Mouse (Mus musculus) hindbrain, embryonic 16.5 days (tissue): ENCODE measurements around the gene Rassf7. TPM values are rescaled to one million over a fixed set of nuclear protein-coding genes. Genes with fewer than 3 reads are reported as not detected.

Source experiments
- ATAC-seq: fragments of 200-750 bp; cut with Nextera tagmentation; 2 replicates; pipeline ENCODE4 v1.8.0; 2017; ENCODE audit warnings: moderate TSS enrichment, moderate library complexity
- H3K27ac ChIP-seq: fragments of 300-500 bp; sonication (generic); 2 replicates; pipeline ENCODE4 v1.5.1; 2014; ENCODE audit warnings: low read depth, mild to moderate bottlenecking, control low read depth, low read length, moderate library complexity
- H3K27me3 ChIP-seq: fragments of 300-500 bp; sonication (generic); replicated peaks from 2 replicates; pipeline ENCODE4 v1.6.1; 2014; ENCODE audit warnings: low read length; ENCODE audit not compliant: control insufficient read depth, insufficient read depth
- H3K36me3 ChIP-seq: fragments of 300-500 bp; sonication (generic); 2 replicates; pipeline ENCODE4 v1.6.1; 2014; ENCODE audit warnings: mild to moderate bottlenecking, low read length, moderate library complexity, mixed read lengths; ENCODE audit not compliant: control insufficient read depth, insufficient read depth
- H3K4me1 ChIP-seq: fragments of 300-500 bp; sonication (generic); 2 replicates; pipeline ENCODE4 v1.6.1; 2014; ENCODE audit warnings: low read depth, low read length; ENCODE audit not compliant: control insufficient read depth, insufficient read depth
- H3K4me2 ChIP-seq: fragments of 300-500 bp; sonication (generic); 2 replicates; pipeline ENCODE4 v1.6.1; 2014; ENCODE audit warnings: mild to moderate bottlenecking, low read length, control low read depth, moderate library complexity
- H3K4me3 ChIP-seq: fragments of 300-500 bp; sonication (generic); 2 replicates; pipeline ENCODE4 v1.5.1; 2014; ENCODE audit warnings: mild to moderate bottlenecking, low read length, control low read depth, moderate library complexity
- H3K9ac ChIP-seq: fragments of 300-500 bp; sonication (generic); 2 replicates; pipeline ENCODE4 v1.6.1; 2014; ENCODE audit warnings: low read depth, mild to moderate bottlenecking, control low read depth, low read length, moderate library complexity
- H3K9me3 ChIP-seq: fragments of 300-500 bp; sonication (generic); 2 replicates; pipeline ENCODE4 v1.6.1; 2014; ENCODE audit warnings: mild to moderate bottlenecking, low read length, moderate library complexity; ENCODE audit not compliant: control insufficient read depth
- WGBS: fragments of 180-500 bp; shearing (Covaris S2); extraction: QIAGEN DNeasy Blood & Tissue Kit; methylation state at CpG from one replicate; pipeline ENCODE4 v1.1.7; 2014; 5-methylcytosine and 5-hydroxymethylcytosine counted together
- polyA plus RNA-seq: library from polyadenylated mRNA; unstranded; fragments of >200 nt; fragmentation: Nextera tagmentation; extraction: Ambion mirVana; gene quantifications from 2 replicates; pipeline ENCODE4 v1.2.1, GENCODE M21; 2015

The Rassf7 gene
- polyA plus RNA-seq, 1 experiment from 2014 or later: 22.8 TPM

DNA sequence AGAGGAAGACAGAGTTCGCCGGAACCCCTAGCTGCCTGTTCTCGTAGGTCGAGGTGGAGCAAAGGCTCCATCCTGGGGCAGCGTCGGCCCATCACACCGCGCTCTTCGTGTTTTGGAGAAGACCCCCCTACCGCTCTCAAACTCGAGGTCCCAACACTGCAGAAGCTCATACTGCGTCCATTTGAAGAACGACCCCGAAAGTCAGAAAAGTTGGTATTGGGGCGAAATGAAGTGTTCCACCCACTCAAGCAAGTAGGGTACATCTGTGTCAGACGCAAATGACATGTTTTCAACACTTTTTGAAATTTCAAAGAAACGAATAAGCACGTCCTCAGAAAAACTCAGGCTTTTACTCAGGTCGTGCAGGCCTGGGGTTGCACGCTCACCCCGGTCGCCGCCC is 21.3 kb upstream of the Rassf7 start:
- 0% methylated on average over 23 of the region's 23 CpGs for WGBS

GRCm38 (mm10) chr7:141194830-141195229 is 20.8 kb upstream of the Rassf7 start:
- Histone ChIP-seq H3K4me1 (peaks cover 19% of the 10 kb centered on the region), H3K4me2 (peak overlapping the region; percentile 99), H3K9ac (peak overlapping the region; percentile 71), H3K36me3 (peaks cover 21% of the 10 kb centered on the region), H3K27ac (peak overlapping the region; percentile 82), H3K4me3 (peak overlapping the region; percentile 69), H3K9me3 (no peaks in the 10 kb centered on the region), H3K27me3 (no peaks in the 10 kb centered on the region)
- peak; percentile 40; the same call in 1 of the 2 replicates for ATAC-seq
- WGBS: under 1% methylated on average over 28 of the region's 28 CpGs

More for the DNA sequence above, 21.3 kb upstream of the Rassf7 start:
- peak overlapping the region; percentile 71 for H3K9ac ChIP-seq
- peaks cover 23% of the 10 kb centered on the region for H3K36me3 ChIP-seq
- H3K9me3 ChIP-seq: no peaks in the 10 kb centered on the region
- no peaks in the 10 kb centered on the region for H3K27me3 ChIP-seq
- H3K27ac ChIP-seq: peak overlapping the region; percentile 82
- peaks cover 19% of the 10 kb centered on the region for H3K4me1 ChIP-seq
- H3K4me3 ChIP-seq: peak overlapping the region; percentile 69
- 0 out of 2 replicates have a peak, but pooled peaks have one; percentile 0 for ATAC-seq
- H3K4me2 ChIP-seq: peak overlapping the region; percentile 99

- Histone ChIP-seq H3K4me2 (no peak overlapping the region; the same call in 1 of the 2 replicates), H3K9ac (no peak overlapping the region), H3K9me3 (no peaks in the 10 kb centered on the region), H3K27me3 (no peaks in the 10 kb centered on the region), H3K4me3 (no peak overlapping the region), H3K36me3 (peaks cover 12% of the 10 kb centered on the region), H3K27ac (no peak overlapping the region), H3K4me1 (peaks cover 19% of the 10 kb centered on the region)
- WGBS: 98% methylated on average over 2 of the region's 2 CpGs
- ATAC-seq: no peak
Observed at GRCm38 (mm10) chr7:141195754-141196153, 19.9 kb upstream of the Rassf7 start.

DNA sequence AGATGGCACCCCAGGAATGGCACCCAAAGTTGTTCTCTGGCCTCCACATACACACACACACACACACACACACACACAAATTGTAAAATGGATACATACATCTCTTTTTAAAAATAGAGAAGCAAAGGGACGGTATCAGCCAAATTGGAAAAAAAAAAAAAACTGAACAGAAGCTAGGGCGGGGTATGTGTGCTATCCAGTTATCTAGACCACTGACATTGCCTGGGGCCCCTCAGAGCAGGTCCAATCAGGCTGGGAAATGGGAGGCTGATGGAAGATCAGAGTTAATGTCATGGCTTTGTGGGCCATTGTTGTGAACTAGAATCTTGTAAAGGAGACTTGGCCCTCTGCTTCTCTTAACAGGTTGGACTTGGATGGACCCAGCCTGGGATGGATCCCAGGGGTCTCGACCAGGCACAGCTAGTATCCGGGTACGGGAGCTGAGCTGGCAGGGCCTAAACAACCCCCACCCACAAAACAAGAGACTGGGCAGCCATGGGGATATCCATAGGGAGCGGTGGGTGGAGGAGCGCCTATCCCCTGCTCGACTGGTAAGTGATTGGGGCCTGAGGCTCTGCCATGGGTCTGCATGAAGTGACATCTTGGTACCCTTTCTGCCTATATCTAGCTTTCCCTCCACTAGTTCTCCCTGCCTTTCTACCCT is 18.9 kb upstream of the Rassf7 start:
- no peak overlapping the region for H3K4me2 ChIP-seq
- H3K4me1 ChIP-seq: peaks cover 19% of the 10 kb centered on the region
- no peak overlapping the region for H3K27ac ChIP-seq
- H3K9me3 ChIP-seq: no peaks in the 10 kb centered on the region
- peaks cover 5% of the 10 kb centered on the region for H3K36me3 ChIP-seq
- H3K27me3 ChIP-seq: no peaks in the 10 kb centered on the region
- no peak for ATAC-seq
- no peak overlapping the region for H3K4me3 ChIP-seq
- H3K9ac ChIP-seq: no peak overlapping the region
- WGBS: 97% methylated on average over 8 of the region's 8 CpGs

DNA sequence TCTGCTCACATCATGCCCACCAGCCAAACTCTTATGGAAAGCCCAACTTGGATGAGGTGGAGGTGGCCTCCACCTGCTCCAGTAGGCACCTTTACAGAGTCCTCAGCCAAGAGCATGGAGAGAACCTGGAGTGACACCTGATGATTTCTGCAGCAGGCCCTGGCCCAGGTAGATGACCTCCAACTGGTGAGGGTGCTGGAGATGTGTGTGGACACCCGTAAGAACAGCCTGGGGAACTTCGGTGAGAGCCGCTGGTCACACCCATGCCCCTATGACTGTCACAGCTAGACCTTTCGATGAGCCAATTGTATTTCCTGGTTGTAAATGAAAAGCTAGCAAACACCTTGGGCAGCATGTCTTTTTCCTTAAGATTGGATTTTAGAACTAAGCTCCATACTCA is 17.5 kb upstream of the Rassf7 start:
- ATAC-seq: no peak
- H3K36me3 ChIP-seq: no peaks in the 10 kb centered on the region
- H3K9ac ChIP-seq: no peak overlapping the region
- peaks cover 8% of the 10 kb centered on the region for H3K4me1 ChIP-seq
- no peaks in the 10 kb centered on the region for H3K9me3 ChIP-seq
- H3K27ac ChIP-seq: no peak overlapping the region
- 95% methylated on average over 4 of the region's 4 CpGs for WGBS
- H3K27me3 ChIP-seq: no peaks in the 10 kb centered on the region
- no peak overlapping the region for H3K4me2 ChIP-seq
- H3K4me3 ChIP-seq: no peak overlapping the region

GRCm38 (mm10) chr7:141204546-141204945 is 11.1 kb upstream of the Rassf7 start:
- Histone ChIP-seq H3K4me3 (no peak overlapping the region), H3K36me3 (no peaks in the 10 kb centered on the region), H3K27me3 (no peaks in the 10 kb centered on the region), H3K9ac (no peak overlapping the region), H3K4me2 (no peak overlapping the region), H3K4me1 (no peaks in the 10 kb centered on the region), H3K9me3 (no peaks in the 10 kb centered on the region), H3K27ac (no peak overlapping the region)
- no peak for ATAC-seq
- 85% methylated on average over 3 of the region's 3 CpGs for WGBS

- no peak; the same call in 1 of the 2 replicates for ATAC-seq
- H3K4me3 ChIP-seq: no peak overlapping the region
Observed at GRCm38 (mm10) chr7:141205504-141205903, 10.2 kb upstream of the Rassf7 start.

DNA sequence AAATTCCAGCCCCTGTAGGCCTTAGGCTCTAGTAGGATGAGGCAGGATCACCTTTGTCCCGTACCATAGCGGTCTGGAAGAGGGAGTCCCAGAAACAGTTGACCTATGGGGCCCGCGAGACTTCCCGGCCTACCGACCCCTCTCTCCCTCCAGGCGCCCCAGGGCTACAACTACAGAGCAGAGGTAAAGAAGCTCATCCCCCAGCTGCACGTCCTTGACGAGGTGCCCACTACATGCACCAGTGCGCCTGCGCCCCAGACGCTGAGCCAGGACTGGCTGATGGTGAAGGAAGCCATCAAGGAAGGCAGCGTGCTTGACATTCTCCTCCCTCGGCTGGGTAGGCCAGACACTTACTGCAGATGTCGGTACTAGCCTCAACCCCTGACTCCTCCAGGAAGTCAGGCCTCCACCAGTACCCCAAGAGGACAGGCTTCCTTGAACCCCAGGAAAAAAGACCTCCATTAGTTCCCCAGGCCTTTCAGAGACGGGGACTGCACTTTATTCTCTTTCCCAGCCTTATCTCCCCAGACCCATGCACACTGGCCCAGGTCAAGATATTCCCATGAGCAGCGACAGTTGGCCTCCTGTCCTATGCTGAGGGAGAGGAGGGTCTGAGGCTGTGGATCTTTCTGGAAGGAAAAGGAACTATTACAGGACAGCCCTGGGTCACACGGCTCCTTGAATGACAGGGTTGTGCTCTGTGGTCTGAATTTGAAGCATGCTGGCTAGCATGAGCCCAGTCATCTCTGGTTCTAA is 9.3 kb upstream of the Rassf7 start:
- no peak overlapping the region for H3K4me3 ChIP-seq
- no peaks in the 10 kb centered on the region for H3K4me1 ChIP-seq
- WGBS: 95% methylated on average over 18 of the region's 18 CpGs
- H3K4me2 ChIP-seq: no peak overlapping the region
- no peak for ATAC-seq
- no peak overlapping the region for H3K27ac ChIP-seq
- no peaks in the 10 kb centered on the region for H3K36me3 ChIP-seq
- no peaks in the 10 kb centered on the region for H3K27me3 ChIP-seq
- H3K9ac ChIP-seq: no peak overlapping the region
- no peaks in the 10 kb centered on the region for H3K9me3 ChIP-seq

More at GRCm38 (mm10) chr7:141205504-141205903, 10.2 kb upstream of the Rassf7 start:
- no peaks in the 10 kb centered on the region for H3K27me3 ChIP-seq
- no peak overlapping the region for H3K27ac ChIP-seq
- H3K4me1 ChIP-seq: no peaks in the 10 kb centered on the region
- no peaks in the 10 kb centered on the region for H3K36me3 ChIP-seq
- 84% methylated on average over 5 of the region's 5 CpGs for whole genome bisulfite sequencing
- H3K9me3 ChIP-seq: no peaks in the 10 kb centered on the region
- H3K4me2 ChIP-seq: no peak overlapping the region
- no peak overlapping the region for H3K9ac ChIP-seq

DNA sequence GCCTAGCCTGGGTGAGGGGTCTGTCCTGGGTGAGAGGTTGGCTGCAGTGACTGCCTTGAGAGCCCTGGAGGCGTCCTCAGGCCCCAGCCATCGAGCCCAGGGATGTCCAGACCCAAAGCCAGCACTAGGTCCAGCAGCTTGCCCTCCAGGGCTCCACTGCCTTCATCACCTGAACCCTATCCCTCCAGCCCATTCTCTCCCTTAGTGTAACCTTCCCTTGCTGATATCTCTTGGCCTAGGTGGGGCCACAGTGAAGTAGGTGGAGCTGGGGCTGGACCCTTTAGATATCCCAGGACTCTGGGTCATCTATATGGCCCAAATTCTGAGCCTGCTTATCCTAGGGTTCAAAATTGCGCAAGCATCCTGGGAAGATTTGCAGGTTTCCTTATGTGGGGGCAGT is 6.1 kb upstream of the Rassf7 start:
- ATAC-seq: no peak
- Histone ChIP-seq H3K27ac (no peak overlapping the region), H3K27me3 (no peaks in the 10 kb centered on the region), H3K4me3 (no peak overlapping the region), H3K4me1 (no peaks in the 10 kb centered on the region), H3K4me2 (no peak overlapping the region), H3K36me3 (no peaks in the 10 kb centered on the region), H3K9ac (no peak overlapping the region), H3K9me3 (no peaks in the 10 kb centered on the region)
- 65% methylated on average over 3 of the region's 3 CpGs for WGBS
